Mouse (Mus musculus): ENCODE results near the gene Itih5.

- TF ChIP-seq CTCF (IDR thresholded peaks at IDR 0.05): no peak
- 0 out of 2 replicates have a peak, but pooled peaks have one; percentile 16 for TF ChIP-seq POLR2A (IDR thresholded peaks at IDR 0.05; ENCODE audit: insufficient read depth, low read depth, low read length)
- TF ChIP-seq EP300 (IDR thresholded peaks at IDR 0.05; ENCODE audit: insufficient read depth, low read depth, low read length): no peak
These were observed at the start of gene Itih5 for GRCm38 (mm10) chr2:10153201-10154075.
